Mouse (Mus musculus) R1 (cell line): ENCODE measurements around the gene Mapk1ip1.
A peak's percentile ranks its signal among the peaks of the same experiment; 100 is the strongest.

Experiments
- DNase-seq: peaks from one replicate; pipeline ENCODE4 v3.0.0-alpha.2; 2018; ENCODE audit warnings: low read depth, low spot score

The Mapk1ip1 gene

GRCm38 (mm10) chr7:138840594-138841021 is 5.5 kb downstream of the Mapk1ip1 start:
- peak; percentile 90 for DNase-seq

DNA sequence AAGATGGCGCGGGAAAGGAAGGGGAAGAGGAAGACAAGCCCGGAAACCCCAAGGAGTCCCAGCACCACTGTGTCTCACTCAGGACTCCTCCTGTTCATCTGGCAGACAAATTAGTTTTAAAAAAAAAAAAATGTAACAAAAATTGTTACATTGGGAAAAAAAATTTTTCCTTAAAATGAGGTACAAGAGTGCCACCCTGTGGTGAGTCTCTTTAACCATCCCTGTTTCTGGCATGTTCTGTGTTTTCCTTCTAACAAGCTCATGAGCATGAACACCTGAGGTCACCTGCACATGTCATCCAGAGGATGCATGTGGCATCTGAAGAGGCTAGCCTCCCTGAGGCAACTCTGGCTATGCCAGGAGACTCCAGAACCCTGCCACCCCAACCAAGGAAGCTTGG is 11.0 kb downstream of the Mapk1ip1 start:
- DNase-seq: no peak

DNA sequence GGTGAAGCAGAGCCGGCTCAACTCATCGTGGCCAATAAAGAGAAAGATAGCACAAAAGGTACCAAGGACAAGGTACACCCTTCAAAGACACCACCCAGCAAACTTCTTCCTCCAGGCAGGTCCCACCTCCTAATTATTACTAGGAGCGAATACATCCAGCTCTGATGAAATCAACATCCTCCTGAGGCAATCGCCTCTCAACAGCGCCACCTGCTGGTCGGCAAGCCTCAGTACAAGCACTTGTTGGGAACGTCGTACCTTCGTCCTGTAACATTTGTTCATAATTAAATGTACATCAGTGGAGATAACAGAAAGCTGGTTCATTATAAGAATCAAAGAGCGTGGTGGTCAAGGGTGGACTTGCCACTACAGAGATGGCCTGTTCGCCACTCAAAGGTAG is 18.3 kb downstream of the Mapk1ip1 start:
- DNase-seq: peak; percentile 64

- no peak for DNase-seq
Observed at GRCm38 (mm10) chr7:138824995-138825756, 20.9 kb downstream of the Mapk1ip1 start.

- no peak for DNase-seq
Observed at GRCm38 (mm10) chr7:138824423-138824822, 21.6 kb downstream of the Mapk1ip1 start.

DNA sequence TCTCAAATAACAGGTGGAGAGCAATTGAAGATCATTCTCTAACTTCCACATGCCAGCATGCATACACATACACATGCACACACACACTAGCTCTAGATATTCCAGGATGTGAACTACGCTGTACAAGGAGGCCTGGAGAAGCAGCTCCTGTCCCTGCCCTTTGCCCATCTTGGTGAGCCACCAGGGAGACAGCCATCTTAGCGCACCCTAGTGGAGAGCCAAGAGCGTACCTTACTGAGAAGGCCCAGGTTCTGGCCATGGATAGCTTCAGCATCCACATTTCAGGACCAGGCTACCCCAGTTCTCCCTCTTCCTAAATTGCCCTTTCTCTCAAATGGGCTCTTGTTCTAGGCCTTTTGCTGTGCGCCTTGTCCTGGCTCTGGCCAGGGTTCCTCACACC is 27.8 kb downstream of the Mapk1ip1 start:
- DNase-seq: peak; percentile 40

DNA sequence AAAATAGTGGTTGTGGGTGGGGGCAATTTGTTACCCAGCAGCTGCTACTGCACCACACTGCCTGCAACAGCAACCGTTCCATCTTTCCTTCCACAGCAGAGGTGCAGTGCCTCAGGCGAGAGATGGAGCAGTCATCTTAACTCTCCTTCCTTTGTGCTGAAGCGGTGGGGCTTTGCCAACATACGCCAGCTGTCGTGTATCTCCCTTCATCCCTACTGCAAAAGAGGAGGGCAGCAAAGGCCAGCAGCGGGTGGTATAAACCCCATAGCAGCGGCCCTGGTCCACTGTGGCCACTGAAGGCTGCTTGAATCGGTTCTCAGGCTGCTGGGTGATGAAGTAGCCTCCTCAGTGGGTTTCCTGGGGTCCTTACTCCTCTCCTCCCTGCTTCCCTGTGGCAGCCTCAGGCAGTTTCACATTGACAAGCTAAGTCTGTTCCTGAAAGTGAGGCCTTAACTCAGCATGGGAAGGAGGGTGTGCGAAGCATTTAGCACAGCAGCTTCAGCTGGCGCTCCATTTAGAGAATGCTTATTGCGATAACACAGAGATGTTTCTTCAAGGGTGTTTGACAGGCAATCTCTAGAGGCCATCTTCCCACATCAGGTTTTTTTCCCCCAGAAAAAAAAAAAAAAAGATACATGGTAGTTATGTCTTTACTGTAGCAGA is 32.7 kb downstream of the Mapk1ip1 start:
- DNase-seq: no peak

- peak; percentile 88 for DNase-seq
Observed at GRCm38 (mm10) chr7:138807146-138807545, 38.9 kb downstream of the Mapk1ip1 start.

DNA sequence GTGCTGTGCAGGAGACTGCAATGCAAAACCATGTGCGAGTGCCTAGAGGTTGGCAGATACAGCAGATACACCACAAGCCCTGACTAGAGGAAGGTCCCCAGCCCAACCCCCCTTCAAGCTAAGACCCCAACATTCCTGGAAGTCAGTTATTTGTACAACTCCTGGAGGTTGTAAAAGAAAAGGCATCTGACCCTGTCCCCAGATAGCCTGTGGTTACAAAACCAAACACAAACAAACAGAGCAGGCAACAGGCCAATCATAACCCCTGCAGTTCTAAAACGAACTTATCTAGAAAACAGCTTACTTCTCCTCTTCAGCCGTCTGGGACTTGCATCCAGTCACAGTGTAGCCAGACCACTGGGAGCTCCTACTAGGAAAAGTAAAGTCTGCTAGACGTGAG is 42.7 kb downstream of the Mapk1ip1 start:
- DNase-seq: no peak

- no peak for DNase-seq
Observed at GRCm38 (mm10) chr7:138788109-138788508, 58.0 kb downstream of the Mapk1ip1 start.
